Mouse (Mus musculus): ENCODE measurements around the gene Krt86. TPM values are rescaled to one million over a fixed set of nuclear protein-coding genes. Genes with fewer than 3 reads are reported as not detected.
A peak's percentile ranks its signal among the peaks of the same experiment; 100 is the strongest.
"Not testable (repeated sequence)": the region's sequence is repeated elsewhere in the genome, so short reads cannot be mapped to it uniquely, and the experiment has no call there.

The Krt86 gene
- polyA plus RNA-seq, 1 experiment from 2014 or later, result not detected

DNA sequence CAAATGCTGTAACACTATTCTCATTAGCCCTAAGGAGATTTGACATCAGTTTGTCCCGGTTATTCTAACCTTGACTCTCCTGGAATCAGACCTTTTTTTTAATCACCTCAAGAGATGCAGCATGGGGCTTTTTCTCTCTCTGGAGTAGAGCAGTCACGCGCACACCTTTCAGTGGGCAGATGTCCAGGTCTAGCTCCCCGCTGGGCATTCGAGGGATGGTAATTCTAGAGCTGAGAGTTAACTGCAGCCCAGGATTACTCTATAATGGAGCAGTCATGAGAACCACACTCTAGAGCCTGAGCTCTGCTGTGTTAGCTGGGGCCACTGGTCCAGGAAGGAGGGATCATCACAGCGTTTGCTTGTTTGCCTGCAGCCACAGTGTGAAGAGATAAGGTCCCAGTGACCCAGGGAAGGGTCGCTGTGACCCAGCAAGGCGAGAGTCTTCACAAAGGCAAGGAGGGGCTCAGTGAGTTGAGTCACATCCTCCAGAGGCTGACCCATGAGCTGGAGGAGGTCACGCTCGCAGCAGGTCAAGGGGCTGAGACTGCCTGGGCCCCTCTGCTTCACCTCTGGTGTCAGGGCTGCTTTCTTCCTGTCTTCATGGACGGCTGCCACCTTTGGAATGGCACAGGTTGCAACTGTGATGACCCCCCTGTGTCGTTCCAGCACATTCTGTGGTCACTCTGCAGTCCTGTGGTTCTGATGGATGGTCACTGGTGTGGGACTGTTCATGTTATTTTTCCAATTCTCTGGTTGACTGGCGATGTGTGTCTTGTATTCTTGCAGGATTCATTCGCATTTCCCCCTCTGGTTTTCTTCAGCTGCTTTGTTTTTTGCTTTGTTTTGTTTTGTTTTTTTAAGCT, 33.8 kb downstream of the Krt86 start:
- Histone ChIP-seq H3K9ac (ENCODE audit: low read depth, low read length) (no peak overlapping the region), H3K4me2 (no peak overlapping the region), H3K27me3 (replicated peaks; ENCODE audit: control insufficient read depth, insufficient read depth, low read length) (no peaks in the 10 kb centered on the region), H3K27ac (ENCODE audit: low read depth, low read length) (no peak overlapping the region), H3K36me3 (ENCODE audit: control insufficient read depth, insufficient read depth, low read length) (no peaks in the 10 kb centered on the region), H3K4me3 (ENCODE audit: low read depth, low read length) (no peak overlapping the region), H3K9me3 (ENCODE audit: control insufficient read depth, low read length) (no peaks in the 10 kb centered on the region), H3K4me1 (replicated peaks; ENCODE audit: control insufficient read depth, insufficient read depth, low read length) (no peaks in the 10 kb centered on the region)
- DNase-seq (ENCODE audit: low spot score) (no peak), ATAC-seq (replicated peaks; ENCODE audit: low FRiP score) (no peak)
- WGBS, result 41% methylated on average over 14 of the region's 14 CpGs

DNA sequence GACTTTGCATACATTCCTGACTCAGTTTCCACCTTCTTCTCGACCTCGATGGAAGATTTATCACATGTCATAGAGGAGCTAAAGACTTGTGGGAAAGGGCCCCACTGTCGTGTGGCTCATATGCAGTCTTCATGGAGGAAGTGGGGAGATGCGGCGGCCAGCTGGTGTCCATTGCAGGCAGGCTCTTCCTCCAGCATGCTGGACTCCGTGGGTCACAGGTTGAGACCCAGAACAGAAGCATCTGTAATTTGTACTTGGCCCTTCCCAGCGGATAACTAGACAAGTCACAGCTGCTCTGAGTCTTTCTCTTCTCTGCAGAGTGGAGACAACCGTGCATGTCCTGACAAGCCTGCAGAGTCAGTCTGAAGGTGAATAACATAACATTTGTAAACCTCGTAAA, 35.0 kb downstream of the Krt86 start:
- no peak overlapping the region for H3K4me2 ChIP-seq
- H3K9me3 ChIP-seq (ENCODE audit: control insufficient read depth, low read length), result no peaks in the 10 kb centered on the region
- H3K4me3 ChIP-seq (ENCODE audit: low read depth, low read length), result no peak overlapping the region
- H3K36me3 ChIP-seq (ENCODE audit: control insufficient read depth, insufficient read depth, low read length), result no peaks in the 10 kb centered on the region
- DNase-seq (ENCODE audit: low spot score) (no peak), ATAC-seq (replicated peaks; ENCODE audit: low FRiP score) (no peak)
- no peaks in the 10 kb centered on the region for H3K4me1 ChIP-seq (replicated peaks; ENCODE audit: control insufficient read depth, insufficient read depth, low read length)
- H3K27ac ChIP-seq (ENCODE audit: low read depth, low read length), result no peak overlapping the region
- H3K9ac ChIP-seq (ENCODE audit: low read depth, low read length), result no peak overlapping the region
- 66% methylated on average over 9 of the region's 9 CpGs for WGBS
- H3K27me3 ChIP-seq (replicated peaks; ENCODE audit: control insufficient read depth, insufficient read depth, low read length), result no peaks in the 10 kb centered on the region

DNA sequence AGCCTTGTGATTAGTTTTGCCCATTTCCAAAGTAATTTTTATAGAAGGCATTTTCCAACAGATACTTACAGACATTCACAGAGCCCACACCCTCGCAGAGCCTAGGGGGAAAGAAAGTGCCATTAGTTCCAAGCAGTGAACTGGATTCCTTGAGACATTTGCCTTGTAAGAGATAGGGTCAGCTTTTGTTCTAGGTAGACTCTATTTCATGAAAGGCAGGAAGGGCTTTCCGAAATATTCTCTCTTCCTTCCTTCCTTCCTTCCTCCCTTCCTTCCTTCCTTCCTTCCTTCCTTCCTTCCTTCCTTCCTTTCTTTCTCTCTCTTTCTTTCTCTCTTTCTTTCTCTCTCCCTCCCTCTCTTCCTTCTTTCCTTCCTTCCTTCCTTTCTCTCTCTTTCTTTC, 43.9 kb downstream of the Krt86 start, which contains the start of gene Gm49425:
Gm49425 (minus strand) TSS at position 101 of the 400 bp plus-strand sequence.
- 74% methylated on average over 2 of the region's 2 CpGs for WGBS
- not testable (repeated sequence) for H3K4me3 ChIP-seq (ENCODE audit: low read depth, low read length); H3K4me1 ChIP-seq (replicated peaks; ENCODE audit: control insufficient read depth, insufficient read depth, low read length); DNase-seq (ENCODE audit: low spot score); ATAC-seq (replicated peaks; ENCODE audit: low FRiP score); H3K27me3 ChIP-seq (replicated peaks; ENCODE audit: control insufficient read depth, insufficient read depth, low read length); H3K9me3 ChIP-seq (ENCODE audit: control insufficient read depth, low read length); H3K27ac ChIP-seq (ENCODE audit: low read depth, low read length); H3K4me2 ChIP-seq; H3K36me3 ChIP-seq (ENCODE audit: control insufficient read depth, insufficient read depth, low read length); H3K9ac ChIP-seq (ENCODE audit: low read depth, low read length)

DNA sequence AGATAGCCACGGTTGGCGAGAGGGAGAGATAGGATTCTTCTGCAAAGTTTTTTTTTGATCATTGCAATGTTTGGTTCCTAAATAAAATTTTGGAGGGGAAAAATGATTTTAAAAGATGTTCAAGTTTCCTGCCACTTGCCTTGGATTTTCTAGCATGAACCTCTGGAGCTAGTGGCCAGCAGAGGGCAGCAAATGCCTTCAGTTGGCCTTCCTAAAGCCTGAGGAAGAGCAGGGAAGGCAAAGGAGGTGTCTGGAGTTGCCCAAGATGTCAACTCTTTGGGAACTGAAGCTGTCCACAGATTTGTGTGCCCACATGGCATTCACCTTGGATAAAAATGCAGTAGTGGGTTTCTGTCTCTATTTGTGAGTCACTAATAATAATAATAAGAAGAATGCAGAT, 46.5 kb downstream of the Krt86 start:
- H3K4me2 ChIP-seq, result no peak overlapping the region
- H3K4me1 ChIP-seq (replicated peaks; ENCODE audit: control insufficient read depth, insufficient read depth, low read length), result no peaks in the 10 kb centered on the region
- no peaks in the 10 kb centered on the region for H3K36me3 ChIP-seq (ENCODE audit: control insufficient read depth, insufficient read depth, low read length)
- no peak overlapping the region for H3K27ac ChIP-seq (ENCODE audit: low read depth, low read length)
- ATAC-seq (replicated peaks; ENCODE audit: low FRiP score) (no peak), DNase-seq (ENCODE audit: low spot score) (peak; percentile 43)
- WGBS, result 10% methylated on average over 2 of the region's 2 CpGs
- H3K9ac ChIP-seq (ENCODE audit: low read depth, low read length), result no peak overlapping the region
- H3K9me3 ChIP-seq (ENCODE audit: control insufficient read depth, low read length), result no peaks in the 10 kb centered on the region
- H3K4me3 ChIP-seq (ENCODE audit: low read depth, low read length), result no peak overlapping the region
- no peaks in the 10 kb centered on the region; the same call in 1 of the 2 replicates for H3K27me3 ChIP-seq (replicated peaks; ENCODE audit: control insufficient read depth, insufficient read depth, low read length)

DNA sequence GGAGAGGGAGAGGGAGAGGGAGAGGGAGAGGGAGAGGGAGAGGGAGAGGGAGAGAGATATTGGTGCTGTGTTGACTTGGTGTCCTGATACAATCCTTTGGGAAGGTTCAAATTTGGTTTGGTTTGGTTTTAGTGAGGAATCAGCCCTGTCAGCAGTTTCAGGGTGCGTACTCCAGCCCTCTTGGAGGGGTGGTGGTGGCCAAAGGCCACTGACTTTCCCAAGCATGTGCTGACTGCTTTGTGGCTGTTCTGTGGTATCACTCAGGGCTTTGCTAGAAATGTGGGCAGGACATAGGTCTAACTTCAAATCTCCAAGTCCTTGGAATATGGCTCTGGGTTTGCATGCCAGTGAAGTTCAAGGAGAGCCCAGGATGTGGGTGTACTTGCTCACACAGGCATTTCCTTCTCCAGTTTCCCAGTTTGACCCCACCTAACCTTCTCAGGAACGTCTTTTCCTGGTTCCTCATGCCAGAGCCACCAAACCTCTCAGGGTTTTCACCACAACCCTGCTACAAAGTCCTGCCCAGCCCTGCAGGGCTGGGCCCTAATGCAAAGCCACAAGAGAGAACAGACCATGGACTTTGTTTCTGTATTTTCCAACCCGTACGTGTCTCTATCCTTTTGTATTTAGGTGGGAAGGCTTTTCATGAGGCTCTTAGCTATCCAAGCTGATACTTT, 49.4 kb downstream of the Krt86 start:
- Histone ChIP-seq H3K4me2 (no peak overlapping the region), H3K9me3 (ENCODE audit: control insufficient read depth, low read length) (no peaks in the 10 kb centered on the region), H3K27ac (ENCODE audit: low read depth, low read length) (no peak overlapping the region), H3K36me3 (ENCODE audit: control insufficient read depth, insufficient read depth, low read length) (no peaks in the 10 kb centered on the region), H3K4me1 (replicated peaks; ENCODE audit: control insufficient read depth, insufficient read depth, low read length) (no peaks in the 10 kb centered on the region), H3K27me3 (replicated peaks; ENCODE audit: control insufficient read depth, insufficient read depth, low read length) (peaks cover 2% of the 10 kb centered on the region; the same call in 1 of the 2 replicates), H3K4me3 (ENCODE audit: low read depth, low read length) (no peak overlapping the region), H3K9ac (ENCODE audit: low read depth, low read length) (no peak overlapping the region)
- no peak for DNase-seq (ENCODE audit: low spot score)
- no peak for ATAC-seq (replicated peaks; ENCODE audit: low FRiP score)
- 67% methylated on average over 4 of the region's 4 CpGs for WGBS

Other genes with a start within 250 kb of the Krt86 start
- 1.5 and 1.7 TPM in 2 replicates for gene Grasp, start 249.3 kb upstream of the Krt86 start, polyA plus RNA-seq (2014; fragmentation: Nextera tagmentation; extraction: Ambion mirVana)
- gene Nr4a1, start 219.2 kb upstream of the Krt86 start, polyA plus RNA-seq (2014; fragmentation: Nextera tagmentation; extraction: Ambion mirVana), result 1.8 and 2.4 TPM in 2 replicates
- 52.6 and 54.9 TPM in 2 replicates for gene Atg101, start 189.2 kb upstream of the Krt86 start, polyA plus RNA-seq (2014; fragmentation: Nextera tagmentation; extraction: Ambion mirVana)
- gene 6030408B16Rik, start 180.3 kb upstream of the Krt86 start, polyA plus RNA-seq (2014; fragmentation: Nextera tagmentation; extraction: Ambion mirVana), result 0.58 and 0.94 TPM in 2 replicates
- gene Krt80, start 103.3 kb upstream of the Krt86 start, polyA plus RNA-seq (2014; fragmentation: Nextera tagmentation; extraction: Ambion mirVana), result 0.23 TPM in 1 of 2 replicates, not detected in the other
- 13.3 and 13.9 TPM in 2 replicates for gene Krt7, start 62.4 kb upstream of the Krt86 start, polyA plus RNA-seq (2014; fragmentation: Nextera tagmentation; extraction: Ambion mirVana)
- gene Krt87, start 34.7 kb upstream of the Krt86 start, polyA plus RNA-seq (2014; fragmentation: Nextera tagmentation; extraction: Ambion mirVana), result not detected in 2 replicates
- gene Krt88, start 25.7 kb upstream of the Krt86 start, polyA plus RNA-seq (2014; fragmentation: Nextera tagmentation; extraction: Ambion mirVana), result not detected in 2 replicates
- not detected in 2 replicates for gene Krt81, start 9.7 kb upstream of the Krt86 start, polyA plus RNA-seq (2014; fragmentation: Nextera tagmentation; extraction: Ambion mirVana)
- gene Krt83, start 18.0 kb downstream of the Krt86 start, polyA plus RNA-seq (2014; fragmentation: Nextera tagmentation; extraction: Ambion mirVana), result not detected in 2 replicates
- gene Gm49425, start 43.8 kb downstream of the Krt86 start, polyA plus RNA-seq (2014; fragmentation: Nextera tagmentation; extraction: Ambion mirVana), result not detected in 2 replicates
- gene Krt84, start 59.3 kb downstream of the Krt86 start, polyA plus RNA-seq (2014; fragmentation: Nextera tagmentation; extraction: Ambion mirVana), result not detected in 2 replicates
- gene Krt82, start 77.2 kb downstream of the Krt86 start, polyA plus RNA-seq (2014; fragmentation: Nextera tagmentation; extraction: Ambion mirVana), result not detected in 2 replicates
- 0.06 and 0.08 TPM in 2 replicates for gene Krt90, start 89.5 kb downstream of the Krt86 start, polyA plus RNA-seq (2014; fragmentation: Nextera tagmentation; extraction: Ambion mirVana)
- not detected in 2 replicates for gene Krt75, start 100.4 kb downstream of the Krt86 start, polyA plus RNA-seq (2014; fragmentation: Nextera tagmentation; extraction: Ambion mirVana)
- not detected in 2 replicates for gene Gm5414, start 154.7 kb downstream of the Krt86 start, polyA plus RNA-seq (2014; fragmentation: Nextera tagmentation; extraction: Ambion mirVana)
- gene Gm5478, start 173.9 kb downstream of the Krt86 start, polyA plus RNA-seq (2014; fragmentation: Nextera tagmentation; extraction: Ambion mirVana), result not detected in 2 replicates
- not detected in 2 replicates for gene Krt6b, start 206.8 kb downstream of the Krt86 start, polyA plus RNA-seq (2014; fragmentation: Nextera tagmentation; extraction: Ambion mirVana)
- not detected in 2 replicates for gene Krt6a, start 220.8 kb downstream of the Krt86 start, polyA plus RNA-seq (2014; fragmentation: Nextera tagmentation; extraction: Ambion mirVana)
- gene Krt5, start 239.4 kb downstream of the Krt86 start, polyA plus RNA-seq (2014; fragmentation: Nextera tagmentation; extraction: Ambion mirVana), result 0.48 and 0.63 TPM in 2 replicates

All from liver, embryonic 11.5 days (tissue).